Mouse (Mus musculus) midbrain, embryonic 16.5 days (tissue): ENCODE measurements at regions not wholly inside any gene's neighbourhood (a gene's known extent, or its start where the extent isn't known, plus 50 kb on each side); places are given as distances from the start of the nearest gene placed in this dataset.

ENCODE experiments used
- ATAC-seq: fragments of 200-750 bp; cut with Nextera tagmentation; 2 replicates; pipeline ENCODE4 v1.8.0; 2017; ENCODE audit warnings: moderate TSS enrichment
- H3K27ac ChIP-seq: fragments of 300-500 bp; sonication (generic); 2 replicates; pipeline ENCODE4 v1.5.1; 2014; ENCODE audit warnings: mild to moderate bottlenecking, low read length, mixed read lengths
- H3K27me3 ChIP-seq: fragments of 300-500 bp; sonication (generic); 2 replicates; pipeline ENCODE4 v1.6.1; 2014; ENCODE audit warnings: low read depth, low read length, mixed read lengths; ENCODE audit not compliant: control insufficient read depth, insufficient read depth
- H3K36me3 ChIP-seq: fragments of 300-500 bp; sonication (generic); 2 replicates; pipeline ENCODE4 v1.6.1; 2014; ENCODE audit warnings: mild to moderate bottlenecking, low read length, moderate library complexity, mixed read lengths; ENCODE audit not compliant: control insufficient read depth, insufficient read depth
- H3K4me1 ChIP-seq: fragments of 300-500 bp; sonication (generic); 2 replicates; pipeline ENCODE4 v1.6.1; 2014; ENCODE audit warnings: mild to moderate bottlenecking, low read length, mixed read lengths; ENCODE audit not compliant: control insufficient read depth, insufficient read depth
- H3K4me2 ChIP-seq: fragments of 300-500 bp; sonication (generic); 2 replicates; pipeline ENCODE4 v1.6.1; 2014; ENCODE audit warnings: mild to moderate bottlenecking, low read length, mixed read lengths
- H3K4me3 ChIP-seq: fragments of 300-500 bp; sonication (generic); 2 replicates; pipeline ENCODE4 v1.5.1; 2014; ENCODE audit warnings: low read depth, mild to moderate bottlenecking, low read length, moderate library complexity, mixed read lengths
- H3K9ac ChIP-seq: fragments of 300-500 bp; sonication (generic); 2 replicates; pipeline ENCODE4 v1.6.1; 2014; ENCODE audit warnings: low read depth, low read length, mixed read lengths
- H3K9me3 ChIP-seq: fragments of 300-500 bp; sonication (generic); replicated peaks from 2 replicates; pipeline ENCODE4 v1.6.1; 2014; ENCODE audit warnings: mild to moderate bottlenecking, low read length, mixed read lengths; ENCODE audit not compliant: control insufficient read depth, poor library complexity, severe bottlenecking
- WGBS: fragments of 180-500 bp; shearing (Covaris S2); extraction: QIAGEN DNeasy Blood & Tissue Kit; methylation state at CpG from one replicate; pipeline ENCODE4 v1.1.7; 2014; 5-methylcytosine and 5-hydroxymethylcytosine counted together

GRCm38 (mm10) chr2:174903627-174904026, 106.4 kb upstream of the Gm14444 start:
- Histone ChIP-seq H3K4me2 (no peak overlapping the region), H3K9me3 (no peaks in the 10 kb centered on the region), H3K9ac (no peak overlapping the region), H3K4me3 (no peak overlapping the region), H3K27me3 (no peaks in the 10 kb centered on the region), H3K27ac (no peak overlapping the region), H3K36me3 (no peaks in the 10 kb centered on the region), H3K4me1 (no peaks in the 10 kb centered on the region)
- WGBS = 83% methylated on average over 7 of the region's 7 CpGs
- ATAC-seq = no peak

- ATAC-seq = peak; percentile 69
- no peak overlapping the region for H3K4me3 ChIP-seq
- H3K27me3 ChIP-seq = no peaks in the 10 kb centered on the region
- no peaks in the 10 kb centered on the region for H3K36me3 ChIP-seq
- H3K4me2 ChIP-seq = no peak overlapping the region
- H3K4me1 ChIP-seq = no peaks in the 10 kb centered on the region
- H3K9me3 ChIP-seq = no peaks in the 10 kb centered on the region
- WGBS = 33% methylated on average over 6 of the region's 6 CpGs
- no peak overlapping the region for H3K27ac ChIP-seq
- H3K9ac ChIP-seq = no peak overlapping the region
Observed at GRCm38 (mm10) chr2:174905865-174906639, 104.0 kb upstream of the Gm14444 start.

GRCm38 (mm10) chr2:174917146-174917905, 92.7 kb upstream of the Gm14444 start:
- peak; percentile 95 for ATAC-seq
- 5% methylated on average over 10 of the region's 10 CpGs for WGBS
- Histone ChIP-seq H3K36me3 (no peaks in the 10 kb centered on the region), H3K27ac (peak overlapping the region; percentile 88), H3K9me3 (no peaks in the 10 kb centered on the region), H3K27me3 (no peaks in the 10 kb centered on the region), H3K4me2 (peak overlapping the region; percentile 59), H3K9ac (peak overlapping the region; percentile 48), H3K4me3 (peak overlapping the region; percentile 19), H3K4me1 (peaks cover 17% of the 10 kb centered on the region)

GRCm38 (mm10) chr2:174917975-174918374, 92.1 kb upstream of the Gm14444 start:
- H3K4me1 ChIP-seq = peaks cover 17% of the 10 kb centered on the region
- peak overlapping the region; percentile 88 for H3K27ac ChIP-seq
- H3K27me3 ChIP-seq = no peaks in the 10 kb centered on the region
- H3K4me3 ChIP-seq = no peak overlapping the region
- no peaks in the 10 kb centered on the region for H3K9me3 ChIP-seq
- peak overlapping the region; percentile 61 for H3K9ac ChIP-seq
- no peaks in the 10 kb centered on the region for H3K36me3 ChIP-seq
- H3K4me2 ChIP-seq = peak overlapping the region; percentile 59
- WGBS = 2% methylated on average over 5 of the region's 5 CpGs
- ATAC-seq = peak; percentile 75

- no peaks in the 10 kb centered on the region for H3K9me3 ChIP-seq
- ATAC-seq = no peak
- no peak overlapping the region for H3K4me3 ChIP-seq
- H3K9ac ChIP-seq = no peak overlapping the region
- H3K27ac ChIP-seq = no peak overlapping the region
- H3K36me3 ChIP-seq = no peaks in the 10 kb centered on the region
- H3K4me2 ChIP-seq = no peak overlapping the region
- H3K27me3 ChIP-seq = no peaks in the 10 kb centered on the region
- H3K4me1 ChIP-seq = peaks cover 13% of the 10 kb centered on the region
- WGBS = 84% methylated on average over 4 of the region's 4 CpGs
Observed at GRCm38 (mm10) chr2:174922208-174922607, 87.8 kb upstream of the Gm14444 start.

- H3K4me3 ChIP-seq = no peak overlapping the region
- no peaks in the 10 kb centered on the region for H3K9me3 ChIP-seq
- H3K27me3 ChIP-seq = no peaks in the 10 kb centered on the region
- 87% methylated on average over 2 of the region's 2 CpGs for WGBS
- H3K27ac ChIP-seq = no peak overlapping the region
- H3K4me2 ChIP-seq = no peak overlapping the region
- ATAC-seq = no peak
- H3K36me3 ChIP-seq = no peaks in the 10 kb centered on the region
- H3K4me1 ChIP-seq = 0 out of 2 replicates have a peak, but pooled peaks cover 2% of the 10 kb centered on the region
- no peak overlapping the region for H3K9ac ChIP-seq
Observed at GRCm38 (mm10) chr2:174929718-174930117, 80.3 kb upstream of the Gm14444 start.

GRCm38 (mm10) chr2:174932137-174933012, 77.7 kb upstream of the Gm14444 start:
- Histone ChIP-seq H3K4me3 (no peak overlapping the region), H3K4me2 (peak overlapping the region; percentile 31; the same call in 1 of the 2 replicates), H3K27ac (no peak overlapping the region), H3K36me3 (no peaks in the 10 kb centered on the region), H3K9me3 (no peaks in the 10 kb centered on the region), H3K27me3 (no peaks in the 10 kb centered on the region), H3K9ac (no peak overlapping the region), H3K4me1 (0 out of 2 replicates have a peak, but pooled peaks cover 2% of the 10 kb centered on the region)
- 34% methylated on average over 20 of the region's 20 CpGs for whole genome bisulfite sequencing
- ATAC-seq = peak; percentile 72

- no peak overlapping the region for H3K4me3 ChIP-seq
- no peaks in the 10 kb centered on the region for H3K36me3 ChIP-seq
- H3K27ac ChIP-seq = no peak overlapping the region
- H3K9me3 ChIP-seq = no peaks in the 10 kb centered on the region
- WGBS = 13% methylated on average over 6 of the region's 6 CpGs
- peak; percentile 76 for ATAC-seq
- H3K27me3 ChIP-seq = no peaks in the 10 kb centered on the region
- no peak overlapping the region for H3K9ac ChIP-seq
- peak overlapping the region; percentile 31; the same call in 1 of the 2 replicates for H3K4me2 ChIP-seq
- H3K4me1 ChIP-seq = 0 out of 2 replicates have a peak, but pooled peaks cover 2% of the 10 kb centered on the region
Observed at GRCm38 (mm10) chr2:174933013-174933353, 77.1 kb upstream of the Gm14444 start.
